Mouse (Mus musculus): ENCODE results near the gene Fads1. TPM values are rescaled to one million over a fixed set of nuclear protein-coding genes. Genes with fewer than 3 reads are reported as not detected.
A peak's percentile ranks its signal among the peaks of the same experiment; 100 is the strongest.

Fads1 gene
- polyA plus RNA-seq, 1 experiment from 2014 or later = 148 TPM

GRCm38 (mm10) chr19:10173116-10173718 lies 9.5 kb upstream of the Fads1 start:
- Histone ChIP-seq H3K9me3 (ENCODE audit: control insufficient read depth, low read length) (no peaks in the 10 kb centered on the region), H3K27me3 (ENCODE audit: control insufficient read depth, insufficient read depth, low read length) (no peaks in the 10 kb centered on the region), H3K9ac (replicated peaks; ENCODE audit: low read depth, low read length) (no peak overlapping the region), H3K4me3 (ENCODE audit: low read depth, low read length) (no peak overlapping the region), H3K27ac (ENCODE audit: low read depth, low read length) (no peak overlapping the region), H3K4me2 (ENCODE audit: low read depth, low read length) (no peak overlapping the region), H3K4me1 (ENCODE audit: control insufficient read depth, insufficient read depth, low read length) (no peaks in the 10 kb centered on the region), H3K36me3 (ENCODE audit: control insufficient read depth, insufficient read depth, low read length) (no peaks in the 10 kb centered on the region)
- WGBS = 88% methylated on average over 5 of the region's 5 CpGs
- no peak for ATAC-seq (ENCODE audit: low read depth)

- Histone ChIP-seq H3K27ac (ENCODE audit: low read depth, low read length) (no peak overlapping the region), H3K27me3 (ENCODE audit: control insufficient read depth, insufficient read depth, low read length) (no peaks in the 10 kb centered on the region), H3K4me3 (ENCODE audit: low read depth, low read length) (no peak overlapping the region), H3K4me2 (ENCODE audit: low read depth, low read length) (no peak overlapping the region), H3K9me3 (ENCODE audit: control insufficient read depth, low read length) (no peaks in the 10 kb centered on the region), H3K36me3 (ENCODE audit: control insufficient read depth, insufficient read depth, low read length) (no peaks in the 10 kb centered on the region), H3K9ac (replicated peaks; ENCODE audit: low read depth, low read length) (no peak overlapping the region), H3K4me1 (ENCODE audit: control insufficient read depth, insufficient read depth, low read length) (no peaks in the 10 kb centered on the region)
- WGBS = 95% methylated on average over 7 of the region's 7 CpGs
- no peak for ATAC-seq (ENCODE audit: low read depth)
Measured at GRCm38 (mm10) chr19:10173844-10174539, 8.7 kb upstream of the Fads1 start.

GRCm38 (mm10) chr19:10174956-10175355 lies 7.7 kb upstream of the Fads1 start:
- 81% methylated on average over 4 of the region's 4 CpGs for WGBS
- Histone ChIP-seq H3K4me1 (ENCODE audit: control insufficient read depth, insufficient read depth, low read length) (no peaks in the 10 kb centered on the region), H3K4me3 (ENCODE audit: low read depth, low read length) (no peak overlapping the region), H3K27ac (ENCODE audit: low read depth, low read length) (no peak overlapping the region), H3K9me3 (ENCODE audit: control insufficient read depth, low read length) (no peaks in the 10 kb centered on the region), H3K27me3 (ENCODE audit: control insufficient read depth, insufficient read depth, low read length) (no peaks in the 10 kb centered on the region), H3K4me2 (ENCODE audit: low read depth, low read length) (no peak overlapping the region), H3K9ac (replicated peaks; ENCODE audit: low read depth, low read length) (no peak overlapping the region), H3K36me3 (ENCODE audit: control insufficient read depth, insufficient read depth, low read length) (no peaks in the 10 kb centered on the region)
- no peak for ATAC-seq (ENCODE audit: low read depth)

- H3K27ac ChIP-seq (ENCODE audit: low read depth, low read length) = no peak overlapping the region
- H3K9me3 ChIP-seq (ENCODE audit: control insufficient read depth, low read length) = no peaks in the 10 kb centered on the region
- no peak overlapping the region for H3K4me3 ChIP-seq (ENCODE audit: low read depth, low read length)
- H3K4me1 ChIP-seq (ENCODE audit: control insufficient read depth, insufficient read depth, low read length) = no peaks in the 10 kb centered on the region
- no peak overlapping the region for H3K9ac ChIP-seq (replicated peaks; ENCODE audit: low read depth, low read length)
- no peaks in the 10 kb centered on the region for H3K27me3 ChIP-seq (ENCODE audit: control insufficient read depth, insufficient read depth, low read length)
- 83% methylated on average over 1 of the region's 1 CpGs for WGBS
- H3K36me3 ChIP-seq (ENCODE audit: control insufficient read depth, insufficient read depth, low read length) = no peaks in the 10 kb centered on the region
- H3K4me2 ChIP-seq (ENCODE audit: low read depth, low read length) = no peak overlapping the region
- no peak for ATAC-seq (ENCODE audit: low read depth)
Measured at GRCm38 (mm10) chr19:10176477-10176876, 6.2 kb upstream of the Fads1 start.

- no peak overlapping the region for H3K27ac ChIP-seq (ENCODE audit: low read depth, low read length)
- no peak overlapping the region for H3K9ac ChIP-seq (replicated peaks; ENCODE audit: low read depth, low read length)
- H3K4me3 ChIP-seq (ENCODE audit: low read depth, low read length) = no peak overlapping the region
- WGBS = 61% methylated on average over 7 of the region's 7 CpGs
- H3K4me2 ChIP-seq (ENCODE audit: low read depth, low read length) = no peak overlapping the region
- no peaks in the 10 kb centered on the region for H3K4me1 ChIP-seq (ENCODE audit: control insufficient read depth, insufficient read depth, low read length)
- ATAC-seq (ENCODE audit: low read depth) = no peak
- no peaks in the 10 kb centered on the region for H3K27me3 ChIP-seq (ENCODE audit: control insufficient read depth, insufficient read depth, low read length)
- no peaks in the 10 kb centered on the region for H3K36me3 ChIP-seq (ENCODE audit: control insufficient read depth, insufficient read depth, low read length)
- no peaks in the 10 kb centered on the region for H3K9me3 ChIP-seq (ENCODE audit: control insufficient read depth, low read length)
Measured at GRCm38 (mm10) chr19:10176941-10177372, 5.7 kb upstream of the Fads1 start.

- ATAC-seq (ENCODE audit: low read depth) = no peak
Measured at GRCm38 (mm10) chr19:10181225-10181624, 1.5 kb upstream of the Fads1 start.

GRCm38 (mm10) chr19:10182142-10182541 lies 546 bp upstream of the Fads1 start:
- WGBS = 34% methylated on average over 7 of the region's 7 CpGs
- ATAC-seq (ENCODE audit: low read depth) = 0 out of 2 replicates have a peak, but pooled peaks have one; percentile 7
- H3K36me3 ChIP-seq (ENCODE audit: control insufficient read depth, insufficient read depth, low read length) = peaks cover 16% of the 10 kb centered on the region

More at GRCm38 (mm10) chr19:10181225-10181624, 1.5 kb upstream of the Fads1 start:
- peaks cover 21% of the 10 kb centered on the region for H3K4me1 ChIP-seq (ENCODE audit: control insufficient read depth, insufficient read depth, low read length)
- H3K4me2 ChIP-seq (ENCODE audit: low read depth, low read length) = no peak overlapping the region
- H3K27me3 ChIP-seq (ENCODE audit: control insufficient read depth, insufficient read depth, low read length) = no peaks in the 10 kb centered on the region
- no peaks in the 10 kb centered on the region for H3K9me3 ChIP-seq (ENCODE audit: control insufficient read depth, low read length)
- H3K9ac ChIP-seq (replicated peaks; ENCODE audit: low read depth, low read length) = no peak overlapping the region
- H3K4me3 ChIP-seq (ENCODE audit: low read depth, low read length) = no peak overlapping the region
- H3K36me3 ChIP-seq (ENCODE audit: control insufficient read depth, insufficient read depth, low read length) = peaks cover 10% of the 10 kb centered on the region
- WGBS = 86% methylated on average over 7 of the region's 7 CpGs
- H3K27ac ChIP-seq (ENCODE audit: low read depth, low read length) = no peak overlapping the region

GRCm38 (mm10) chr19:10183299-10183983 lies 753 bp downstream of the Fads1 start:
- Histone ChIP-seq H3K27me3 (ENCODE audit: control insufficient read depth, insufficient read depth, low read length) (no peaks in the 10 kb centered on the region), H3K36me3 (ENCODE audit: control insufficient read depth, insufficient read depth, low read length) (peaks cover 25% of the 10 kb centered on the region), H3K9ac (replicated peaks; ENCODE audit: low read depth, low read length) (peak overlapping the region; percentile 95), H3K4me3 (ENCODE audit: low read depth, low read length) (peak overlapping the region; percentile 92), H3K4me2 (ENCODE audit: low read depth, low read length) (peak overlapping the region; percentile 85), H3K4me1 (ENCODE audit: control insufficient read depth, insufficient read depth, low read length) (peaks cover 21% of the 10 kb centered on the region), H3K27ac (ENCODE audit: low read depth, low read length) (peak overlapping the region; percentile 97), H3K9me3 (ENCODE audit: control insufficient read depth, low read length) (no peaks in the 10 kb centered on the region)
- WGBS = under 1% methylated on average over 35 of the region's 35 CpGs
- ATAC-seq (ENCODE audit: low read depth) = peak; percentile 85

More at GRCm38 (mm10) chr19:10182142-10182541, 546 bp upstream of the Fads1 start:
- H3K4me1 ChIP-seq (ENCODE audit: control insufficient read depth, insufficient read depth, low read length) = peaks cover 21% of the 10 kb centered on the region
- peak overlapping the region; percentile 85 for H3K4me2 ChIP-seq (ENCODE audit: low read depth, low read length)
- H3K9me3 ChIP-seq (ENCODE audit: control insufficient read depth, low read length) = no peaks in the 10 kb centered on the region
- H3K27ac ChIP-seq (ENCODE audit: low read depth, low read length) = peak overlapping the region; percentile 25
- peak overlapping the region; percentile 92 for H3K4me3 ChIP-seq (ENCODE audit: low read depth, low read length)
- peak overlapping the region; percentile 17; the same call in 1 of the 2 replicates for H3K9ac ChIP-seq (replicated peaks; ENCODE audit: low read depth, low read length)
- no peaks in the 10 kb centered on the region for H3K27me3 ChIP-seq (ENCODE audit: control insufficient read depth, insufficient read depth, low read length)

GRCm38 (mm10) chr19:10184096-10184495 lies 1.4 kb downstream of the Fads1 start:
- Histone ChIP-seq H3K9me3 (ENCODE audit: control insufficient read depth, low read length) (no peaks in the 10 kb centered on the region), H3K4me2 (ENCODE audit: low read depth, low read length) (peak overlapping the region; percentile 85), H3K4me1 (ENCODE audit: control insufficient read depth, insufficient read depth, low read length) (peaks cover 21% of the 10 kb centered on the region), H3K4me3 (ENCODE audit: low read depth, low read length) (peak overlapping the region; percentile 92), H3K36me3 (ENCODE audit: control insufficient read depth, insufficient read depth, low read length) (peaks cover 31% of the 10 kb centered on the region), H3K9ac (replicated peaks; ENCODE audit: low read depth, low read length) (peak overlapping the region; percentile 95), H3K27ac (ENCODE audit: low read depth, low read length) (peak overlapping the region; percentile 97), H3K27me3 (ENCODE audit: control insufficient read depth, insufficient read depth, low read length) (no peaks in the 10 kb centered on the region)
- ATAC-seq (ENCODE audit: low read depth) = peak; percentile 13; the same call in 1 of the 2 replicates
- WGBS = 7% methylated on average over 12 of the region's 12 CpGs

Measured in neural tube, embryonic 14.5 days (tissue).